Mouse (Mus musculus) midbrain, embryonic 14.5 days (tissue): ENCODE measurements around the gene 4931423N10Rik. TPM values are rescaled to one million over a fixed set of nuclear protein-coding genes. Genes with fewer than 3 reads are reported as not detected.
"Not testable (repeated sequence)": the region's sequence is repeated elsewhere in the genome, so short reads cannot be mapped to it uniquely, and the experiment has no call there.

Source experiments
- ATAC-seq: fragments of 200-750 bp; cut with Nextera tagmentation; 2 replicates; pipeline ENCODE4 v1.8.0; 2017; ENCODE audit warnings: moderate number of reproducible peaks, moderate library complexity; ENCODE audit not compliant: low FRiP score, low TSS enrichment
- DNase-seq: peaks from one replicate; pipeline ENCODE4 v3.0.0-alpha.2; 2015
- H3K27ac ChIP-seq: fragments of 300-500 bp; sonication (generic); replicated peaks from 2 replicates; pipeline ENCODE4 v1.5.1; 2014; ENCODE audit warnings: mild to moderate bottlenecking, low read depth, low read length, moderate library complexity
- H3K27me3 ChIP-seq: fragments of 300-500 bp; sonication (generic); 2 replicates; pipeline ENCODE4 v1.6.1; 2014; ENCODE audit warnings: low read length, control low read depth, mixed read lengths; ENCODE audit not compliant: control insufficient read depth, insufficient read depth
- H3K36me3 ChIP-seq: fragments of 300-500 bp; sonication (generic); 2 replicates; pipeline ENCODE4 v1.6.1; 2014; ENCODE audit warnings: low read length, control low read depth; ENCODE audit not compliant: control insufficient read depth, insufficient read depth
- H3K4me1 ChIP-seq: fragments of 300-500 bp; sonication (generic); 2 replicates; pipeline ENCODE4 v1.6.1; 2014; ENCODE audit warnings: mild to moderate bottlenecking, antibody characterized with exemption, low read length, control low read depth; ENCODE audit not compliant: control insufficient read depth, insufficient read depth
- H3K4me2 ChIP-seq: fragments of 300-500 bp; sonication (generic); 2 replicates; pipeline ENCODE4 v1.6.1; 2014; ENCODE audit warnings: mild to moderate bottlenecking, low read length, moderate library complexity
- H3K4me3 ChIP-seq: fragments of 300-500 bp; sonication (generic); replicated peaks from 2 replicates; pipeline ENCODE4 v1.5.1; 2014; ENCODE audit warnings: low read depth, low read length
- H3K9ac ChIP-seq: fragments of 300-500 bp; sonication (generic); replicated peaks from 2 replicates; pipeline ENCODE4 v1.6.1; 2014; ENCODE audit warnings: mild to moderate bottlenecking, low read length, moderate library complexity
- H3K9me3 ChIP-seq: fragments of 300-500 bp; sonication (generic); 2 replicates; pipeline ENCODE4 v1.6.1; 2016; ENCODE audit warnings: low read length, control low read depth, mixed read lengths; ENCODE audit not compliant: control insufficient read depth
- WGBS: fragments of 180-500 bp; shearing (Covaris S2); extraction: QIAGEN DNeasy Blood & Tissue Kit; methylation state at CpG from one replicate; pipeline ENCODE4 v1.1.7; 2014; 5-methylcytosine and 5-hydroxymethylcytosine counted together
- polyA plus RNA-seq: library from polyadenylated mRNA; unstranded; fragments of >200 nt; fragmentation: Nextera tagmentation; extraction: Ambion mirVana; gene quantifications from 2 replicates; pipeline ENCODE4 v1.2.1, GENCODE M21; 2014

Gene 4931423N10Rik
- polyA plus RNA-seq, 1 experiment from 2014 or later, result not detected

DNA sequence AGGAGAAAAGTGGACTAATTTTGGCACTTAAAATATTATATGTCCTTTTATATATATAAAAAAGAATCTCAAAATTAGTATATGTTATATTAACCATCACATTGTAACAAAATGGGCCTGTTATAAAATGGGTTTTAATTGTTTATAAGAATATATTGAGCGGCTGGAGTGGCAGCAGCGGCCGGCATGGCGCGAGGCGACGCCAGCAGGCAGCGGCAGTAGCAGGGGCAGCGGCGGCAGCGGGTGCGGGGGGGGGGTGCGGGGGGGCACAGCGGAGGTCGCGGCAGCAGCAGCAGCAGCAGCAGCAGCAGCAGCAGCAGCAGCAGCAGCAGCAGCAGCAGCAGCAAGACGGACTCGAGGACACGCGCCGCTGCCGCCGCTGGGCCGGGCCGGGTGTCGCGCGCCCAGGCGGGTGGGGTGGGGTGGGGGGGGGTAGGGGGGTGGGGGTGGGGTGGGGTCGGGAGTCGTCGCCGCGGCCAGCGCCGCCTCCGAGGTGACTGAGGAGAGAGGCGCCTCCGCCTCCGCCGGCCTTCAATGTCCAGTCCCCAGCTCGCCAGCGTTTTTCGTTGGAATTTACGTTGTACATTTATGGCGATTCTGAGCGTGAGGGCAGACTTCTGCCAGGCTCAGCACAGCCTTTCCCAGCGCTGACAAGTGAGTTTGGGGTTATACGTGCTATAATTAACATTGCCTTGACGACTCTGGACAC is 26.9 kb downstream of the 4931423N10Rik start:
- no peaks in the 10 kb centered on the region for H3K4me1 ChIP-seq
- ATAC-seq (peak; percentile 75), DNase-seq (peak; percentile 71)
- H3K4me3 ChIP-seq, result peak overlapping the region; percentile 48
- H3K36me3 ChIP-seq, result no peaks in the 10 kb centered on the region
- no peaks in the 10 kb centered on the region for H3K27me3 ChIP-seq
- WGBS, result under 1% methylated on average over 45 of the region's 50 CpGs
- peak overlapping the region; percentile 59; the same call in 1 of the 2 replicates for H3K9ac ChIP-seq
- no peak overlapping the region for H3K27ac ChIP-seq
- H3K9me3 ChIP-seq, result no peaks in the 10 kb centered on the region
- peak overlapping the region; percentile 57 for H3K4me2 ChIP-seq

DNA sequence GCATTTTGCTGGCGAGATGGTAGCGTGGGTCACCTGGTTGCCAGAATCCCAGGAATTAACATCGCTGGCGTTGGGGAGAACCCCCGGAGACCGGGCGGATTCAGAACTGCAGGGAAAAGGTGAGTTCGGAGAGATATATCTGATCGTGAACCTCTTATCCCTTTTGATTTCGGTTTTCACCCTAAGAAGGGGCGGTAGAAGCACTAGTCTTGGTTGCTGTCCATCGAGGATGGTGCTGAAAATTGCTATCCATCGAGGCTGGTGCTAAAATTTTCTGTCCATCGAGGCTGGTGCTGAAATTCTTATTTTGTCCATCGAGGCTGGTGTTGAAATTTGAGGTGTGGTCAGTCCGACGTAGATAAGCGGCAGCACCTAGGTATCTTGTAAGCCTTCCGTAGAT is 83.7 kb downstream of the 4931423N10Rik start:
- ATAC-seq, H3K36me3 ChIP-seq, H3K4me1 ChIP-seq, DNase-seq, H3K27ac ChIP-seq, H3K27me3 ChIP-seq, H3K9ac ChIP-seq, H3K9me3 ChIP-seq, H3K4me2 ChIP-seq, H3K4me3 ChIP-seq: not testable (repeated sequence)
- WGBS, result 60% methylated on average over 19 of the region's 19 CpGs

DNA sequence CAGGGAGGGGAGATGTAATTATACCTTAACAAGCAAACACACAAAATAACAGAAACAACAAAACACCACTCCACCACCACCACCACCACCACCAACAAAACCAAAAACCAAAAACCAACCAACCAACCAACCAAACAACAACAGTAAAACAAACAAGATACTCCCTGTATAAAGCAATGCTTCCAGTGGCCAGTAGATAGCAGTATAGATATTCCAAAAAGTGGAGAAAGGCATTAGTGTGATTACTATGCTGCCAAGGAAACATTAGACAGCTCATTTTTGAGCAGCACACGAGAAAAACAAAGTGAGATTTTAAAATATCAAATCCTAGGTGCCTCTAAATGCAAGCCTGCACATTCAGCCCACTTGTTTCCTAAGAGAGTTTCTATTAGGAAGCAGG is 107.6 kb downstream of the 4931423N10Rik start:
- DNase-seq, result peak; percentile 52
- H3K27ac ChIP-seq, result no peak overlapping the region
- H3K36me3 ChIP-seq, result no peaks in the 10 kb centered on the region
- no peak overlapping the region for H3K9ac ChIP-seq
- no peak overlapping the region for H3K4me3 ChIP-seq
- no peaks in the 10 kb centered on the region for H3K9me3 ChIP-seq
- ATAC-seq, result no peak
- H3K4me1 ChIP-seq, result no peaks in the 10 kb centered on the region
- 0 out of 2 replicates have a peak, but pooled peaks cover 3% of the 10 kb centered on the region for H3K27me3 ChIP-seq
- WGBS, result 15% methylated on average over 1 of the region's 1 CpGs
- no peak overlapping the region for H3K4me2 ChIP-seq

Other genes with a start within 250 kb of the 4931423N10Rik start
- 63.5 and 64.3 TPM in 2 replicates for gene Abi1, start 167.2 kb upstream of the 4931423N10Rik start, polyA plus RNA-seq
- gene Acbd5, start 139.3 kb upstream of the 4931423N10Rik start, polyA plus RNA-seq, result 58.6 and 61.3 TPM in 2 replicates
- gene Mastl, start 51.5 kb upstream of the 4931423N10Rik start, polyA plus RNA-seq, result 1.9 and 3.9 TPM in 2 replicates
- gene Yme1l1, start 51.1 kb upstream of the 4931423N10Rik start, polyA plus RNA-seq, result 71.3 and 79.9 TPM in 2 replicates
- gene Nxph2, start 113.8 kb downstream of the 4931423N10Rik start, polyA plus RNA-seq, result 0.27 and 0.39 TPM in 2 replicates